Mouse (Mus musculus) kidney, adult 2 months (tissue): Measurements from ENCODE around the gene Npas3.

Source experiments
- CTCF ChIP-seq: fragments of 200-500 bp; conservative IDR thresholded peaks from 2 replicates; pipeline ENCODE4 v1.5.1; 2011; ENCODE audit warnings: low read depth, mild to moderate bottlenecking, control low read depth, low read length, moderate library complexity, mixed read lengths; ENCODE audit not compliant: insufficient read depth, insufficient read length
- POLR2A ChIP-seq: fragments of 200-500 bp; IDR thresholded peaks from one replicate; pipeline ENCODE4 v1.6.1; 2011; ENCODE audit warnings: low read depth, low read length, control low read depth

- TF ChIP-seq POLR2A: no peak
- no peak for TF ChIP-seq CTCF
These were observed 849.7 kb downstream of the Npas3 start for GRCm38 (mm10) chr12:54098136-54098535.
